Comparison of ENCODE assay signal across 13 mouse cellular contexts in genomic region chr12:107160137-107160536, GRCm38 (mm10).
A peak's percentile ranks its signal among the peaks of the same experiment; 100 is the strongest.
DNase-seq lines count a peak whose midpoint lies in the region; ATAC-seq and TF ChIP-seq lines count a peak whose summit lies in the region.
"Had no signal": no experiment of that assay in that cellular context is flagged by ENCODE, and none has a peak within 500 bp of the region (broad histone marks: within the 10 kb centered on the region; RNA-seq: fewer than 3 reads in every experiment).

No protein-coding gene starts in this region.

- H3K27me3 ChIP-seq in hindbrain, embryonic 10.5 days (ENCODE audit: insufficient read depth, poor library complexity, severe bottlenecking), result peaks cover 17% of the 10 kb centered on the region
- 0 out of 2 replicates have a peak, but pooled peaks cover 3% of the 10 kb centered on the region for H3K27me3 ChIP-seq in hindbrain, embryonic 12.5 days
- no peaks in the 10 kb centered on the region for H3K27me3 ChIP-seq in liver, postnatal 0 days (ENCODE audit: insufficient read depth, low read length)
- H3K27me3 ChIP-seq: intestine, embryonic 15.5 days; neural tube, embryonic 12.5 days had no signal

- no peak for TF ChIP-seq CTCF in liver, postnatal 0 days (IDR thresholded peaks at IDR 0.05; ENCODE audit: low read depth)

- no peaks in the 10 kb centered on the region for H3K36me3 ChIP-seq in hindbrain, embryonic 10.5 days
- no peaks in the 10 kb centered on the region for H3K36me3 ChIP-seq in hindbrain, embryonic 12.5 days
- no peaks in the 10 kb centered on the region for H3K36me3 ChIP-seq in liver, postnatal 0 days (replicated peaks; ENCODE audit: insufficient read depth, low read length)
- H3K36me3 ChIP-seq: intestine, embryonic 15.5 days; neural tube, embryonic 12.5 days had no signal

- H3K4me2 ChIP-seq in hindbrain, embryonic 12.5 days (replicated peaks), result no peak overlapping the region
- no peak overlapping the region for H3K4me2 ChIP-seq in liver, postnatal 0 days (ENCODE audit: low read depth, low read length)
- H3K4me2 ChIP-seq: intestine, embryonic 15.5 days; lung, embryonic 14.5 days; neural tube, embryonic 12.5 days had no signal

- TF ChIP-seq EP300 in liver, postnatal 0 days (IDR thresholded peaks at IDR 0.05; ENCODE audit: low read depth), result no peak

- H3K27ac ChIP-seq in hindbrain, embryonic 10.5 days, result no peak overlapping the region
- H3K27ac ChIP-seq in hindbrain, embryonic 12.5 days, result no peak overlapping the region
- H3K27ac ChIP-seq in liver, postnatal 0 days (ENCODE audit: low read depth), result no peak overlapping the region
- H3K27ac ChIP-seq: gastrocnemius, adult 2 months; intestine, embryonic 15.5 days; left cerebral cortex, adult 2 months; neural tube, embryonic 12.5 days had no signal

- peaks cover 30% of the 10 kb centered on the region for H3K4me1 ChIP-seq in hindbrain, embryonic 10.5 days (replicated peaks)
- peaks cover 16% of the 10 kb centered on the region for H3K4me1 ChIP-seq in hindbrain, embryonic 12.5 days
- H3K4me1 ChIP-seq in liver, postnatal 0 days (ENCODE audit: insufficient read depth), result no peaks in the 10 kb centered on the region
- H3K4me1 ChIP-seq: intestine, embryonic 15.5 days had no signal

- no peaks in the 10 kb centered on the region for H3K9me3 ChIP-seq in hindbrain, embryonic 10.5 days
- no peaks in the 10 kb centered on the region for H3K9me3 ChIP-seq in hindbrain, embryonic 12.5 days (replicated peaks)
- H3K9me3 ChIP-seq in liver, postnatal 0 days (ENCODE audit: low read length), result no peaks in the 10 kb centered on the region
- H3K9me3 ChIP-seq: intestine, embryonic 15.5 days; neural tube, embryonic 12.5 days had no signal

- H3K9ac ChIP-seq in hindbrain, embryonic 12.5 days, result no peak overlapping the region
- no peak overlapping the region for H3K9ac ChIP-seq in liver, postnatal 0 days (replicated peaks)
- H3K9ac ChIP-seq: intestine, embryonic 15.5 days; lung, embryonic 14.5 days; neural tube, embryonic 12.5 days had no signal

- ATAC-seq in hindbrain, embryonic 12.5 days (ENCODE audit: low FRiP score), result no peak
- ATAC-seq in CD4-positive, CD25-positive, alpha-beta regulatory T cell, adult 4 months, result peak; percentile 82
- peak; percentile 86 for ATAC-seq in common myeloid progenitor, adult 5-6 weeks (replicated peaks; ENCODE audit: low read depth, poor library complexity, severe bottlenecking)
- no peak for ATAC-seq in liver, postnatal 0 days
- ATAC-seq: intestine, embryonic 15.5 days had no signal

- 4% methylated on average over 7 of the region's 7 CpGs for WGBS in hindbrain, embryonic 10.5 days
- 3% methylated on average over 7 of the region's 7 CpGs for WGBS in hindbrain, embryonic 12.5 days
- 5% methylated on average over 7 of the region's 7 CpGs for WGBS in liver, postnatal 0 days (ENCODE audit: insufficient replicate concordance)

- H3K4me3 ChIP-seq in hindbrain, embryonic 10.5 days, result no peak overlapping the region
- no peak overlapping the region for H3K4me3 ChIP-seq in hindbrain, embryonic 12.5 days
- H3K4me3 ChIP-seq in liver, postnatal 0 days (ENCODE audit: low read depth, low read length), result no peak overlapping the region
- H3K4me3 ChIP-seq: gastrocnemius, adult 2 months; intestine, embryonic 15.5 days; left cerebral cortex, adult 2 months; neural tube, embryonic 12.5 days had no signal

- peak; percentile 17 for DNase-seq in hindbrain, embryonic 10.5 days (ENCODE audit: low spot score)
- peak; percentile 80 for DNase-seq in naive thymus-derived CD4-positive, alpha-beta T cell, adult 2 months (ENCODE audit: low read depth)
- DNase-seq in liver, postnatal 0 days, result no peak
- no peak for DNase-seq in right cerebral cortex, postnatal 14 days
- no peak for DNase-seq in ovary, postnatal 10 days (ENCODE audit: low spot score)
- DNase-seq: gastrocnemius, adult 2 months; lung, embryonic 14.5 days had no signal

Comparison
In these comparisons a context has a peak if more than half of its experiments do, and no peak if none do; other contexts are left out.
1. DNase-seq: peak in hindbrain, embryonic 10.5 days (single experiment) and naive thymus-derived CD4-positive, alpha-beta T cell, adult 2 months (single experiment); none in liver, postnatal 0 days (single experiment), right cerebral cortex, postnatal 14 days (single experiment) and ovary, postnatal 10 days (single experiment).
2. ATAC-seq: peak in CD4-positive, CD25-positive, alpha-beta regulatory T cell, adult 4 months (single experiment) and common myeloid progenitor, adult 5-6 weeks (single experiment); none in hindbrain, embryonic 12.5 days (single experiment) and liver, postnatal 0 days (single experiment).